Mouse (Mus musculus): ENCODE measurements at regions not wholly inside any gene's neighbourhood (a gene's known extent, or its start where the extent isn't known, plus 50 kb on each side); places are given as distances from the start of the nearest gene placed in this dataset.
A peak's percentile ranks its signal among the peaks of the same experiment; 100 is the strongest.

DNA sequence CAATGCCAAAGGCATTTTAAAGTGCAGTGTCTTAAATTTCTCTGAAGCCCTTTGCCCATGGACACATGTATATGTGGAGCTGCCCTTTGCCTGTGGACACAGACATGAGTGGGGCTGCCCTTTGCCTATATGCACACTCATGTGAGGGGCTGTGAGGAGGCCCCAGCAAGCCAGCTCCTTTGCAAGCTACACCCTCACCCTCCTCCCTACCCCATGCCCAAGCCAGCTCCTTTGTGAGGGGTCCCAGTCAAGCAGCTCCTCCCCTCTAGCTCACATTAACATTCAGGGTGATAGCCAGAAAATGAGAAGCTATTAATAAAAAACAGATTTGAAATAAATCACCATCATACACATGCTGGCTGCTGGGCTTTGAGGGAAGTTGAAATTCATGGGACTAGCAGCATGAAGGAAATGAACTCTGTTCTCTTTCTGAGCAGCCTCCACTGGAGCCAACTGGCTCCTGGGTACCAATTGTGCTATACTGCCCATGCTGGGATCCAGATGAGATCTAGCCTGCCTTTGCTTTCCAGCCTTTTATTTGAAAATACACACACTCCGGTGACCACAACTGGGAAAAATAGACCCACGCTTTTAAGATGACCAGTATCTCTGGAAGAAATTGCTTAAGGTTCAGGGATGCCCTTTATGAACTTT lies 151.4 kb downstream of the Abcc12 start:
- no peak for DNase-seq (ENCODE audit: low spot score in 2 of 2)

DNA sequence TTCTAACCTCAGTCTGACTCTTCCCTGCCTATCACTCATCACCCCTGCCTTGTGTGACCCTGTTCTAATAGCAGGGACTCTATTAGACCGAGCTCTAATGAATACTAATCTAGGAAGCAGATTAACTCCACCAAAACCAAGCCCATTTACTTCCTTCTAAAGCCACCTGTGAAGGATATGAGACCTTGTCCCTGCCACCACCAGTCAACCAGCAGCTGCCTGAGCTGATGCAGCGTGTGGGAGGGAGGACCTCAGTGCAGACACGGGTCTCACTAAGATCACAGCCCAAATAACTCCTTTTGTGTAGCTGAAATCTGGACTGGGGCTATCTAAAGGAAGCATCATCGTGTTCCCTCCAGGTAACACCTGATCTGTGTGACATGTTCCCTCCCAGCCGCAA lies 152.4 kb downstream of the Abcc12 start:
- no peak for DNase-seq (ENCODE audit: low spot score in 2 of 2)

GRCm38 (mm10) chr8:86426056-86426455 lies 154.4 kb downstream of the Abcc12 start:
- DNase-seq (ENCODE audit: low spot score in 2 of 2) = no peak

DNA sequence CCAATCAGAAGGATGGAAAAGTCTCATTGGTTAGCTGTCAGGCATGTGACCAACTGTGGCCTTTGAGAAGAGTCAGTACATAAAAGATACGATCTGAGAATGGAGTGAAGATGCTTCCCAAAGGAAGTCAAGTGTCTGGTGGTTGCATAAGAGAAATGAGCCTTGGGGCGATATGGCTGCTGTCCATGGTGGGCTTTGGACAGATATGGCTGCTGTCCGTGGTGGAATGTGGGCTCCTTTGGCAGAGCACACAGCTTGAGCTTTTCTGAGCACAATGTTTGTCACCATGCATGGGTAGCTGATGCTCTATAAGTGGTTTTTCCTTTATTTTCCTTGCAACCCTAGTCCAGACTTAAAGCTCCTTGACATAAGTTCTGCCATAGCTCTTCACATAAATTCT lies 155.1 kb downstream of the Abcc12 start:
- no peak for DNase-seq (ENCODE audit: low spot score in 2 of 2)

DNA sequence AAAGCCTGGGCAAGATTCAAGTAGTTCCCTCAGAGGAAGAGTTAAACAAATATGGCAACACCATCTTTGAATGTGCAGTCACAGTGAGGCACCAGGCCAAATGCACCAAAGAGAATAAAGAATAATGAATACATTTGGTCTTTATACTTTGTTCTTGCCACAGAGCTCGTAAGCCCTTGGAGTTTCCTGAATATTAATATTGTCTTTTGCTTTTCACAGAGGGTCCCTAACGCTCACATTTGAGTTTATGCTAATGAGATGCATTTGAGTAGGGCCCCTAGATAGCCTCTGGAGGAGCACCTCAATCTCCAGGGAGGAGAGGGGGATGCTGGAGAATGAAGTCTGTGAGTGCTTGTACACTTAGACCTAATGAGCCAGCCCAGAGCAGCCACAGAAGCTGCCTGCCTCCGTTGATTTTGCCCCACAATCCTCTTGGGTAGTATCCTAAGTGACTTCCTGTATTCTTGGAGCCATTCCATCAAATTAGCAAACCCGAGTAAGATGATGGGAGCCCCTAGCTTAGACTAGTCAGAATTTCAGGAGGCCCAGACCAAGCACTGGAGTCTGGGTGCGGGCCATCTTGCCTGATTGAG lies 161.3 kb downstream of the Abcc12 start:
- DNase-seq (ENCODE audit: low spot score in 2 of 2) = no peak

DNA sequence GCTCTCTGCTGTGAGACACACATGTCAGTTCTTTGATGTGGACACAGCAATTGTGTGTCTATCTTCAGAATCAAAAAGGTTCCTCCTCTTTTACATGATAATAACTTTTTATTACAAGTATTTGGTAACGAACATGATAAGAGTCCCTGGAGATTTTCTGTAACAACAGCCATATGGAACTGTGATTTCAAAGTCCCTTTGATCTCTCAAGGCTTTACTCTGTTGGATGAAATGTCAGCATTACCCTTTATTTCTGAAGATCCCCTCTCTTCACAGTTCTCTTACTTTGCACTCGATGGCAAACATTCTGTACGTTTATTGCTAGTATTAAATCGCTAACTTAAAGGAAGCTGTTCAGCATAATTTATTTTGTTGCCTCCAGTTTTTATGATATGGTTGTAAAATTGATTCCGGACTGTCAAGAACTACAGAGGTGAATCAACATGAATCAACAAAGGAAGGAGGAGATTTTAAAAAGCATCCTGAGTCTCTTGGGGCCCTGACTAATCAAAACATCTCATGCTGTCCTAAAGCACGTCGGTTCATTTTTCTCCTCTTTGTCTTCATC lies 162.0 kb downstream of the Abcc12 start:
- DNase-seq (ENCODE audit: low spot score in 2 of 2) = no peak

DNA sequence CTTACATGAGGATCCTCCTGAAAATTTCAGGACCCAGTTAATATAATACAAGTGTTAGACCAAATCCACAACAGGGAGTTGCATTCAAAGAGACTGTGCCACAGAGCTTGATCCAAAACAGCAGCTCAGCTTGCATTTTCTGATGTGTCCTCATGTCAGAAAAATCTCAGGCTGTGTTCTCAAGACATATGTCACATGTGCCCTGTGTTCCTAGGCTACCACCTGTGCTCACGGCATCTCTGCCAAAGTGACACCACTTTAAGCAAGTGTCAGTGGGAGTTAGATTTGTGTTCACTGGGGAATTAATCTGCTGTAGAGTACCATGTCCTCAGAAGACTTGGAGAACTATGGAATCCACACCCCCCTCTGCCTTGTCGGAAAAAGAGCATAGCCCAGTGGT lies 165.3 kb downstream of the Abcc12 start:
- no peak for DNase-seq (ENCODE audit: low spot score in 2 of 2)

DNA sequence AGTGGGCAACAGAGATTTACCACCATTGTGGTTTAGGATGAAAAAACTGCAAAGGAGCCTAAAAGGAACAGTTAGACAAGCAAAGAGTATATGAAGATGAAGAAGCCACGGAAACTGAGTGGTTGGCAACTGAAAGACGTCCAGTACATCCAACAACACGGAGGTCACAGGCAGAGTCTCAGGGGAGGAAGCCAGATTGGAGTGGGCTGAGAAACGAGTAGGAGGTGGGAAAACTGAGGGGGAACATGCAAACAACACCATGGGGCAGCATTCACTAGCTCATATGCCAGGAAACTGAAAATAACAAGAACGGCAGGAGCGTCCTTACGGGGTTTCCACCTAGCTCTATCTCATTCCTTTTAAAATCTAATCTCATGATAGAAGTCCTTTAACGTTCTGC lies 169.3 kb downstream of the Abcc12 start:
- DNase-seq (ENCODE audit: low spot score in 2 of 2) = peak in 1 of 2 experiments; percentile 44

DNA sequence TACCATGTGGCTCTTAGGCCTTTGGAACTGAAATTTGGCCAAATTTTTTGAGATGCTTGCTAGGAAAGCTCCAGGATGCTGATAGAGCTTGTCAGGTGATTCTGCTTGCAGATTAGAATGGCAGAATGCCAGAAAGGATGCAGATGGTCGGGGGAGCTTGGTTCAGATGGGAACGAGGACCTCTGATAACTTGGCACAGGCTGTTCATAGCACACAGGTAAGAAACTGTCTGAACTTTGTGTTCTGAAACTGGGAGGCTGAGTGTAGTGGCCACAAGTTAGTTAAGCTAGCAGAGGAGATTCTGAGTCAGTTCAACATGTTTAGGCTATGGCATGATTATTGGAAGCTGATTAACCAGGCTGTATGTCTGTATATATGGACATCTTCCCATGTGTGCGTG lies 174.3 kb downstream of the Abcc12 start:
- DNase-seq (ENCODE audit: low spot score in 2 of 2) = no peak

DNA sequence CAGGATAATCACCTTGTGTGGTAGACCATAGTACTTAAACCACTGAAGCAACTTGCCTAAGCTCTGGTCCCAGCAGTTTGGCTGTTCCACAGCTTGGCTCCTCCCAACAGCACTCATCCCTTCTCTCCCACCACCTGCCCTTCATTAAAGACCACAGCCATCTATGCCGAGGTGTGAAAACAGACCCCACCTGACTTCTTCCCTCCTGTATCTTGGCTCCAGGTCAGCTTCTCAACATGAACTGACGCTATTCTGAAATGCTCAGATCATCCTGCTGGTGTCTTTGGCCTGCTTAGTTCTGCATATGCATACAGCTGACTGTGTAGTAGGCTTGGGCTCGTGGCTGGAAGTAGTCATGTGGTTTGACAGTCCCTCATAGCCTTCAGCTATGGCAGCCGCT lies 177.1 kb downstream of the Abcc12 start:
- no peak for DNase-seq (ENCODE audit: low spot score in 2 of 2)

DNA sequence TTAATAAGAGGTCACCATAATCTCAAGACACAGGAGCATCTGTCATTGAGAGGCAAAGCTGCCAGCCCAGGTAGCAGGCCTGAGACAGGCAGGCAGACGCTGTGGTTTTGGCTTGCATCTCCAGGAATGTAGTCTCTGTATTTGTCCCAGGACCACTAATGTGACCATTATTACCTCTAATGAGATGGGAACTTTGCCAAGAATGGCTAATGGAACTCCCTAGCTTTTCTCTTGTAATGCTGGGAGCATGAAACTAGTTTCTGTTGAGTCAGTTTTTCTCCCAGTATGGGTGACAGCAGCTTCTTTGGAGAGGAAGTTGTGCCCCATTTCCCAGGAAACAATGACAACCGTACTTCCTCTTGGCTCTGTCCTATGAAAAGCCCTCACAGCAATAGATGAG lies 178.5 kb downstream of the Abcc12 start:
- DNase-seq (ENCODE audit: low spot score in 2 of 2) = no peak

DNA sequence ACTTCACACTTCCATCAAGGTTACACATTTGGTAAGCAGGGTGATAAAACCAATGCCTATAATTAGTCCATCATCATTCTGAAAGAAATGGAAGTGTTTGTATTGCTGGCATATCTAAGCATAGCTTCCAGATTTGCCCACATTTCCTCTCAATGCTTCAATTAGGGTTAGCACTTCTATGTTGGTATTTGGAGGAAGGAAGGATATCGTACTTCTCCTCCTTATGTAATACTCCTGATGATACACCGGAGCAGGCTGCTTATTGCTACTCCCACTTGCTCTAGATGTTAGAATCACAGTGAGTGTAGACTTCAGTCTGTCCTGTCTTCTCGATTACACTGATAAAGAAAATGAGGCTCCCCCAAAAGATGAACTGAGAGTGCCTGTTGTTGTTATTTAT lies 185.4 kb downstream of the Abcc12 start:
- DNase-seq (ENCODE audit: low spot score in 2 of 2) = no peak

DNA sequence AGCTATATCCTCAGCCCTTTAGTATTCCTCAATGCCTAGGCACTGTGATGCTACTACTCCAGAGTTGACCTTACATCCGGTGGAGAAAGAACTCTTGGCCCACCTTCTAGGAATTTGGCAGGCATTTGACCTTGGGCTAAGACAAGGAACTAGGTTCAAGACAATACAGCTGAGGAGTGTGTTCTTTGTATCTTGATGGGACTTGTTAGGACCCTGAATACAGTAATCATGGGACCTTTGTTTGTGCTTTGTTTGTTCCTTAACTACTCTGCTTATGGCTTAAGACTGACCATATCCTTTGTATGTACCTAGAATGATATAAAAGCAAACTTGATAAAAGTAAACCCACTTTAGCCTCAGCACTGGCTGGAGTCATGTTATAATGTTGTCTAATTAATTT lies 186.7 kb downstream of the Abcc12 start:
- DNase-seq (ENCODE audit: low spot score in 2 of 2) = no peak

- no peak for DNase-seq (ENCODE audit: low spot score in 2 of 2)
Measured at GRCm38 (mm10) chr8:86393374-86393773, 187.1 kb downstream of the Abcc12 start.

GRCm38 (mm10) chr8:86390715-86391114 lies 189.8 kb downstream of the Abcc12 start:
- DNase-seq (ENCODE audit: low spot score in 2 of 2) = no peak

- peak; percentile 41 to 90 for DNase-seq (ENCODE audit: low spot score in 2 of 2)
Measured at GRCm38 (mm10) chr8:86389690-86390671, 190.5 kb downstream of the Abcc12 start.

DNA sequence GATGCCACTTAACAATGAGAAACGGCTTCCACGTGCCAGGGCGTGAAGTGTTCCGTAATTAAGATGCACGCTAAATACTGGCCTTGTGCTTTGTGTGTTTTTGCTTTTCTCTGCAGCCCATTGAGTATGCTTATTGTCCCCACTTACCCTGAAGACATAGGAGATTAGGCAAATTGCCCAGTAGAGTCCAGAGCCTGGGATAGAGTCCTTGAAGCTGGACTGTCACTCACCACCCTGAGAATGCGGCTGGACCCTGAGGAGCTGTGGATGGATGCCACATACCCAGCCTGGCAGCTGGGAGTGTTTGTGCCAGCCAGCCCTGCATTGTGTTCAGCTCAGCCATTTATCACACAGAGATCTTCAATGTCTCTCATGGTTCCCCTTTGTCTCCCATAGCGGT lies 195.2 kb downstream of the Abcc12 start:
- no peak for DNase-seq (ENCODE audit: low spot score in 2 of 2)

- no peak for DNase-seq (ENCODE audit: low spot score in 2 of 2)
Measured at GRCm38 (mm10) chr8:86381977-86382376, 198.5 kb downstream of the Abcc12 start.

DNA sequence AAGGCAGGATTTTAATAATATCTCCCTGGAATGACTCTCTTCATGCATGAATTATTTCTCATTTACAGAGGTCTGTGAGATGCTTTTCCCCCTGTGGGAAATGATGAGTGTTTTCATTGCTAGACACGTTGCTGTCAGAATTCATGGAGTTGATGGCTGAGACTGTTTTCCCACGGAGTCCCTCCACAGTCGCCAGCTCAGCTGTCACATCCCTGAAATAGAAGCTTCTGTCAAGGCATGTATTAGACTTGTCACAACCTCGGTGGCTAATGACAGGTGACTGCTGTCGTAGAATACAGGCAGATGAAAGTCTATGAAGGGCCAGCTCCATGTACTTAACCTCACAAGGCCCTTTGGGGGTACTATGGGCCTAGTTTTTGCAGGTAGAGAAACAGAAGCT lies 212.4 kb downstream of the Abcc12 start:
- no peak for DNase-seq (ENCODE audit: low spot score in 2 of 2)

DNA sequence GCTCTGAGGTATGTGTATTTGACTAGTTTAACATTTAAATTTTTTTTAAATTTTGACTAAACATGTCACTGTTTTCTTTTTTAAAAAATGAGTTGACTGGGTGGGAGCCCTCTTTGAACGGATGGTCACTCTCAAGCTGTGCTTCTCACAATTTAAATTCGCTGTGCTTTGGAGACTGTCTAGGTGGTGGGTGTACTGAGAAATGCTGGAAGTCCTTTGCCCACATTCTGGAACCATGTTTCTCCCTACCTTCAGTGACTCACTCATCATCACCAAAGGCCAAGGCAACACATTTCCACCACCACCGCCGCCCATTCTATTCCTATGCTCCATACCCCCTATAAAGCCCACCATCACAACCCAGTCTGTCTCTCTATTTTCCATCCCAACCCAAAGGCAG lies 213.8 kb downstream of the Abcc12 start:
- DNase-seq (ENCODE audit: low spot score in 2 of 2) = no peak

GRCm38 (mm10) chr8:86365726-86366125 lies 214.8 kb downstream of the Abcc12 start:
- no peak for DNase-seq (ENCODE audit: low spot score in 2 of 2)

- no peak for DNase-seq (ENCODE audit: low spot score in 2 of 2)
Measured at GRCm38 (mm10) chr8:86364898-86365297, 215.6 kb downstream of the Abcc12 start.

Data from left cerebral cortex, adult 8-10 months (tissue).